Mouse (Mus musculus): ENCODE data around the gene Ppp1r14d.

Ppp1r14d gene

DNA sequence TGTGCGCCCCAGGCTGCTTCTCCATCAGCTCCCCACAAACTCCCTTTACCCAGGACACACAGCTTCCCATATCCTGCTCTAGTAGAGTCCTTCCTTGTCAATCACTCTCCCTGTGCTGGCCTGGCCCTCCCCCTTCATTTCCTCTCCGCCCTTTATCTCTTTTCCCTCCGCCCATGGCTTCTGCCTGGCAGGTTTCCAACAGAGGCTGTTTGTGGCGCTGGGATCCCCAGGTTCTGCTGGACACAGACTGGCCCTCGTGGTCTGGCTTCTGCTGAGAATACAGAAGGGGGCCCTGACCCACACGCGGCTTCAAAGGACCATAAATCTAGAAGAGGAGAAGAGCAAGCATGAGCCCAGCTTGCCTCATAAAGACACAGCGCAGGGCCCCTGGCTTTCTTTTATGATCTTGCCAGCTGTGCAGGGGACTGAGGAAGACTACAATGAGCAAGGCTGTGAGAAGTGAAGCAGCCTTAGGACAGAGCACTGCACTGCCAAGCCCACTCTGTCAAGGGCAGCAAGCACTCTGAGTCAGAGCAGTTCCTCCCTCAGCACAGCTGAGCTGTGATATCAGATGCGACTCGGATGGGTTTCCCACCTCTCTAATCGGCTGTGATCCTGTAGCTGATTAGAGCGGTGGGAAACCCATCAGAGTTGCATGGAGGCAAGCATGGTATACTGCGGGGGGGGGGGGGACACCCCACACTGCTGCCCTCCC lies 56.7 kb downstream of the Ppp1r14d start:
- DNase-seq (ENCODE audit: low read depth, low spot score) = peak; percentile 72

- no peak for DNase-seq (ENCODE audit: low read depth, low spot score)
Measured at GRCm38 (mm10) chr2:119172446-119172845, 57.3 kb downstream of the Ppp1r14d start.

- peak; percentile 72 for DNase-seq (ENCODE audit: low read depth, low spot score)
Measured at GRCm38 (mm10) chr2:119171574-119171973, 58.1 kb downstream of the Ppp1r14d start.

DNA sequence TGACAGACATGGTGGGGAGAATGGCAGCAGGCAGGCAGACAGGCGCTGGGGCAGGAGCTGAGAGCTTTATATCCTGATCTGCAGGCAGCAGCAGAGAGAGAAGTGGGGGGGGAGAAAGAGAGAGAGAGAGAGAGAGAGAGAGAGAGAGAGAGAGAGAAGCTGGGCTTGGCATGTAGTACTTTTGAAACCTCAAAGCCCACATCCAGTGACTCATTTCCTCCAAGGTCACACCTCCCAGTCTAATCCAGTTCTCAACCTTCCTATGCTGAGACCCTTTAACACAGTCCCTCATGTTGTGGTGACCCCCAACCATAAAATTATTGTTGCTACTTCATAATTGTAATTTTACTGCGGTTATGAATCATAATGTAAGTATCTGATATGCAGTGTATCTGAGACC lies 59.4 kb downstream of the Ppp1r14d start:
- no peak for DNase-seq (ENCODE audit: low read depth, low spot score)

All from mesoderm, embryonic 11.5 days (tissue).